Mouse (Mus musculus): ENCODE results near the gene Zhx3.

The Zhx3 gene

DNA sequence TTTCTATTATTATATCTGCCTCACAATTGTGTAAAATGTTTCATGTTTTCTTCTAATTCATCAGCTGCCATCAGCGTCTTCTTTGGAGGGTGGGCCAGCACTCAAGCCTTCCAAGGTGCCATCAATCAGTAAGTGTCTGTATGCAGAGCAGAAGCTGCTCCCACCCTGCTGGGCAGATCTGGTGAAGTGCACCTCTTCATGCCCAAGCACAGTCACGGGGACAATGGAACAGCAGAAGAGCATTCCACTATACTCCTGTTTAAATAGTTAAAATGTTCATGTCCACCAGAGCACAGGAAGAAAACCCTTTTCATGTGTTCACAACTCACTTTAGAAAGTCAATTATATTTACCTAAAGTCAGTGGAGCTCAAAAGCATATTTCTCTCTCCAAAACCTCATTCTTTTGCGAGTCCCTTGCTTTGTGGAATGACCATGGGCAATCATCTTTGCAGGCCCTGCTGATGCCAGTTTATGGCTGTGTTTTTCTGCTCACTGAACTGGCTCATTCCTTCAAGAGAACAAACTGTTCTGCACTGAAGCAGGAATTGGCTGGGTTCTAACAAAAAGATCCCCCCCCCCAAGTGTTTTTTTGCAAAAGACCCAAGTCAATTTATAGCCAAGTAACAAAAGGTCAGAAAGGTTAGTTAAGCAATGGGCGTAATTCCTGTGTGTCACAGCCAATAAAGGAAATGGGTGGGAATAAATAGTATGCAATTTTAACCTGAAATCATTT, 67.8 kb downstream of the Zhx3 start:
- DNase-seq (ENCODE audit: low spot score), result no peak

DNA sequence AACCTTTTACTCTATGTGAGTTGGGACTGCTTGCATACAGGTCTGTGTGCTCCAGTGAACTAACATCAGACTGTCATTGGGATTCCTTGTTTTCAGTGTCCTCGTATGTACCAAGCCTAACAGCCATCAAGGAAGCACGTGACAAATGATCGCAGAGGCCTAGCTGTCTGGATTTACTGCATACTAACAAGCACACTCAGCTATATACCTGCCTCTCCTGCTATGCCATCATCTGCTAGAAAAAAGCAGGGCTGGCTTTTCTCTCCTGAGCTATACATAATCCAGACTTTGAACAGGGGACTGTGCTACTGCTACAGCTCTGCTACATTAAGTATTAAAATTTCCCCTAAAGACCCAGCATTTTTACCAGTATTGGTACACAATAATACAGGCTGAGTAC, 70.5 kb downstream of the Zhx3 start:
- no peak for DNase-seq (ENCODE audit: low spot score)

DNA sequence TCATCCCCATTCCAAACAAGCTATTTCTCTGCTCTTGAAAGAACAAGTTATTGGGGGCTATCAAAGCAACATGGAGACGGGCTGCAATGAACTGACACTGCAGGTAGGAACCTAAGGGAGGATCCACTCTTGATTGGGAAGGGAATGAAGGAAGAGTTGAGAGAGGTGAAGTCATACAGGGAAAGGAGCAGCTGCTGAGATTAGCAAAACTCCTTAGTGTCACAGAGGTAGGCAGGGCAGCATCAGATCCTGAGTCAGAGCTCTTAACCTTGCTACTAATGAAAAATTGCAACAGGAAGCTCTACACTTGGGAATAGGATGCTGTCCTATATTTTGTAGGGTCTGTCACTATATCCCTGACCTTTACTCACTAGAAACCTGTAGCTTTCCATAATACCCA, 71.8 kb downstream of the Zhx3 start:
- no peak for DNase-seq (ENCODE audit: low spot score)

DNA sequence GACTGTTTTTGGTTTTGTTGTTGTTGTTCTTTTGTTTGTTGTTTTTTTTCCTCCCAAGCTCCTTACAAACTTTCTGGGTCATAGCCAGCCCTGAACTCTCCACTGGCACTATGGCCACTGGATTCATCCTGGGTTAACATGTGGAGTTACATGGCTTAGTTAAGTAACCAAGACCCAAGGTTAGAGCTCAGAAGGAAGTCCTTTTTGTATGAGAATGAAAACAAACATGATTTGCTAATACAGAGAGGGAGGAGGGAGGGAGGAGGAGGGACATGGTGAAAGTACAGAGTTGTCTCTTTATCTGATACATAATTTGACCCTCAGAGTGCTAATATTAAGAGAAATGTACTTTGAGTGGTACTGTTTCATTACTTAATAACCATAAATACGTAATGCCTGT, 74.6 kb downstream of the Zhx3 start:
- no peak for DNase-seq (ENCODE audit: low spot score)

DNA sequence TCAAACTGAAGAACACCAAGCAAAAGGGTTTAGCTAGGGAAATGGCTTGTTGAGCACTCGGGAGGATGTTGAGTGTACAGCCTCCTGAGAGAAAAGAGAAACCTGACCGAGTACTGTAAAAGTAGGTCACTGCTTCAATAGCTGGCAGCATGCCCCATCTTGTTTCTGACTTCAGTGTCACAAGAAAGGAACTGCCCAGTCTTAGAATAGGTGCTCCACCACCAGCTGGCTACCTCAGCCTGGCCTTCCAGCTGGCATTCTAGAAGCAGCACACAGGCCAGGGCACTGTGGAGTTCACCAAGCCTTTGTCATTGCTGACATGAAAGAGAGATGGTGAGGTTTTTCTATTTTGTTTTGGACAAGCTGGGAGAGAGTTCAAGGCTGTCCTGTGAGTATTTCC, 75.8 kb downstream of the Zhx3 start:
- DNase-seq (ENCODE audit: low spot score), result peak; percentile 40

DNA sequence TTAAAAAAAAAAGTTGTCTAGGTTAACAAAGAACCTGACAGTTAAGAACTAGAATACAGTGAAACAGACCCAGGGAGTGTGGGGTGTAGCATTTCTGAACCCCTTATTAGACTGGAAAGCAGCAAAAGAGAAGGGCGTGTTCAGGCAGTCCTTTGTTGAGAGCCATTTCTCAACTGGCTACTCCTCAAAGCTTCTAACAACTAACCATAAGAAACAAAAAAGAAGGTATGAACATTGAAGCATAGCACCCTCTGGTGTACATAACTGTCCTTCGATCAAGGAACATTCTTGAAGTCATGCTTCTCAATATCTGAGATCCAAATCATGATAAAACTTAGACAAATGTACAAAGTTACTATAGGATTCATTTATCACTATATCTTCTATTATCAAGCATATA, 79.7 kb downstream of the Zhx3 start:
- DNase-seq (ENCODE audit: low spot score), result no peak

DNA sequence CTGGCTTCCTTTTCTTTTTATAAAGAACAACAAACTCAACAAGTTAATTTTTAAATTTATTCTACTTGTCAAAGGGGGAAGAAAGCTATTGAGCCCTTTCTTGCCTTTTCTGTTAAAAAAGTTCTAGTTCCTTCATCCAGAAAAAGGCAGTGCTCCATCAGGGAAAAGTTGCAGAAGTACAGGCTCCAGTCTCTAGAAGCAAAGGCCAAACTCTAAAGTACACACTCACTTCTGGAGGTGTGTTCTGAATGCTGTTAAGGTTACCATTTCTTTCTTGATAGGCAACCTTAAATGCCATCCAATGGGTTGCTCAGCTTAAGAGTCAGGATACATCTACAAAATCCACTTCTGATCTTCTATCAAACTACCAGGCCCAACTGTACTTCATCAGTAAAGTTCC, 83.1 kb downstream of the Zhx3 start:
- DNase-seq (ENCODE audit: low spot score), result no peak

DNA sequence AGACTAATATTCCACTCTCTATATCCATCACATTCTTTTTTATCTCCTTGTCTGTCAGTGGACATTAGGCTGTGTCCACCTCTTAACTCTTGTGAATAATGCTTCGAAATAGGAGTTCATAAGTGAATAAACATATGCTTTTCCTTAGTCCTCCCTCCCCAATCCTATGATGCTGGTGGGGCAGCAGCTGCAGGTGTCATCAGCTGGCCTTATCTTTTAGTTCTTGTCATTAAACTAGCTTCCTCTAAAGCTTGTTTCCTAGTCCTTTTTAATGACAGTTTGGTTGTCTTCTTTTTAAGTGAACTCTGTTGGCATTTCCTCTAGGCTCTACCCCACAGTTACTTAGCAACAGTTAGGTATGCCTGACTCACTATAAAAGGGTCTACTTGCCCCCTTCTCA, 83.8 kb downstream of the Zhx3 start:
- no peak for DNase-seq (ENCODE audit: low spot score)

DNA sequence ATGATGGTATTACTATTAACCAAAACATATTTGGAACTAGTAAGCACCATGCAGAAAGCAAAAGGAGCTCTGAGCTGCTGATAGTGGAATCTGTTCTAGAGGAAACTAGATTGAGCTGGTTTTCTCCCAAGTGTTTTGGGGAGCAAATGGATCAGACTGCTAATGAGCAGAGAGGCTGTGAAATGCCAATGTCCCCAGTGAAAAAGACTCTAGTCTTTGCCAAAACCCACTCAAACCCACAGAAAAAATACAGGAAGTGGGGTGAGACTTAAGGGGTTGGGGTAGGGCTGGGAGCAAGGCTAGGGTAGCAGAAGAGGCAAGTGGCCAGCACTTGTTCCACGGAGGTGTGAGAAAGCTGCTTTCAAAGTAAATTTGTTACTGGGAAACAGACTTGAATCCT, 86.5 kb downstream of the Zhx3 start:
- DNase-seq (ENCODE audit: low spot score), result no peak

DNA sequence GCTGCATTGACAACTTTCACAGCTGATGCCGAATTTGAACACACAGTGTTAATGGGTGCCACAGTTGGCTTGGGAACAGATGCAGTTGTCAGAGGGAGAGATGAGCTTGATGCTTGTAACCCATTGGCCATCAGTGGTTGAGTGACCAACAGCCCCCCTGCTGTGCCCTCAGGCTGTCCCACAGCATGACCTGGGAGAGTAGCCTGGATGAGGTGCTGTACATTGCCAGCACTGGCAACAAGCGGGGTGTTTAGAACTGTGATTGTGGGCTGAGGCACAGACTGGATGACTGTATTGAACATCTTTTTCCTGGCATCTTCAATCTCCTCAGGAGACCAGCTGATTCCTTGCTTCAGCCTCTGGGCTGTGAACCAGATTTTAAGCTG, 92.0 kb downstream of the Zhx3 start:
- DNase-seq (ENCODE audit: low spot score), result no peak

DNA sequence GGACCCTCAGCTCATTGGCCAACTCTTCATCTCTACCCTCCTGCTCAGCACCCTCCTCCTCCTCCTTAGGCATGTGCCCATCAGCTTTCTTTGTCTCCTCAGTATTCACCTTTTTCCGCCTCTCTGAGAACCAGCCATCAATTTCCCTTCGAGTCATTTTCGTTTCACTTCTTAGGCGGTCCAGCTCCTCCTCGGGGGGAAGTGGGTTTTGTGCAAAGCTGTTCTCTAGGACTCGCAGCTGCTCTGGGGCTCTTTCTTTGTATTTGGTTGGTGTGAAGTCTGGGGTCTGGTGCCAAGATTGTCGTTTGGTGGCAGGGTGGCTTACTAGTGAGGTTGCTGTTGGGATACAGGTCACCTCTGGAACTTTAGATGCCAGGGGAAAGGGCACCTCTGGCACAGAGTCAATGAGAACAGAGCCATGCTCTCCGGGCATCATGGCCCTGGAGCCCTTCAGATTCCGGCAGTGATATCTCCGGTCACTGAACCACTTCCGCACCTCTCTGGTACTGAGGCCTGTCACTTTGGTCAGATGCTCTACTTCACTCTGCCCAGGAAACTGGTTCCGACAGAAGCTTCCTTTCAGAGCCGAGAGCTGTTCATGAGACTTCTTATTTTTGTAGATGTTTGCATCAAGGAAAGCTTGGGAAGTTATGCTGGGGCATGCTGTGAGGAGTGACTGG, 92.5 kb downstream of the Zhx3 start:
- no peak for DNase-seq (ENCODE audit: low spot score)

DNA sequence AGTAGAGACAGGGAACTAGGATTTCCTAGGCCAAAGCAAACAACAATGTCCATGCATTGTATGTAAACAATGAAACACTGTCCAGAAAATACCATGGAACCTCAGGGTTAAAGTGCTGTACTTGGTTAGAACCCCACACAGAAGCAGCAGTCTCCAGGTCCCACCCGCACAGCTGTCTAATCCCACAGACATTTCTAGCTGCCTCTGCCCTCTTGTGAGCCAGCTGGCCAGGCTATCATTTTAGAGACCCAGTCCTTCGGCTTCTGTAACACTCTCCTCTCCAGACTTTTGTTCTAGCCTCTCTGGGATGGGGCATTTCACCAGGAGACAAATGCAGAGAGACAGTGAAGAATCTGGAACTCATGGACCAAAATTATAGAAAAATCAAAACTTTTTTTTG, 94.8 kb downstream of the Zhx3 start:
- no peak for DNase-seq (ENCODE audit: low spot score)

DNA sequence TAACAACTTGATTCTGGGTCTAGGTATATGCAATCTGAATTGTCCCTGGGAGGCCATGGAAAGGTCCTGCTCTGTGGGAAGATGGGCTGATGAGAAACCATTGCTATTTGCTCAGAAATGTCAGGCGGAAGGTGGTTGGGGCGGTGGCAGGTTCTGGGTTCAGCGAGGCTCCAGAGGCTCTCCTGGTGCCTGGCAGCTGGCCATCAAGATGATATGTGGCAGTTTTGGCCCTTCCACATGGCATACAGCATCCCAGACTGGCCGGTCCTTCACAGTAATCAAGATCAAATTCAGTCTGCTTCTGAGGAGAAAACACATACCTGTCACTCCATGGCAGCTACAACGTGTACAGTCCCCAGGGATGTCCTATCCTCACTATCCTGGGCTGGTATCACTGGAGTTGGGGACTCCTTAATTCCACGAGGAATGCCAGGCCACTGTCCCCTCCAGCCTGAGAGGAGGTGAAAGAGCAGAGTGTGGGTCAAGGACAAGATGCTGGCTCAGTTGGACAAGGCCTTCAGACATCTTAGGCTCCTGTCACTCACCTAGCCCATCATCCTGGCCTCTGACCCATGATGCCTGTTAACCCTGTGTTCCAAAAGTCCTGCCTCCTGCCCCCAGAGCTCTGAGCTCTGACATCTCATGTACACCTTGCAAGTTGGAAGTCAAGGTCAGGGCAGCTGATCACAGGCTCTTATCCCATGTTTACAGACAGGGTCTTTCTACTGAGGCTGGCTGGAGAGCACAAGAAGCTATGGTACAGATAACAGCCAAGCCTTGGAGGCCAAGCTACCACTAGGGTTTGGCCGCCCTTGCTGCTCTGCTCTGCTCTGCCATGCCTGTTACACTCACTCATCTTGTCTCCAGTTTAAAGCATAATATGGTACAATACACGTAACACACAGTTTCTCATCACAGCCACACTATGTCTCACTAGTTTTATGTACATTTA, 101.2 kb downstream of the Zhx3 start:
- no peak for DNase-seq (ENCODE audit: low spot score)

DNA sequence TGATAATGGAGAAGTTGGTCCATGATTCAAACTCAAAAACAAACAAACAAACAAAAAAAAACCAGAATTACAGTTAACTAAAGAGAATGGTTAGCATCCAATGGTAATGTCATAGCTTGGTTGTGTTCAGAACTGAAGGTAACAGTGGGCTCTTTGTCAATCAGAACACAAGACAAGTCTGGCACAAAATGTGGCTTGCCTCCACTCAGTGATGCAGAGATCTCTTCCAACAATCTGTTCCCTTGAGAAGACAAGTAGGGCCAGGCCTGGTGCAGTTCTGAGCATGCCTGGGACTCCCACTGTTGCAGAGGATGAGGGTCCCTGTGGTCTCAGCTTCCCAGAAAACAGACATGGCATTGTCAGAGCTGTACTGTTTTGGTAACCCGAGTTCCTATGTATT, 101.9 kb downstream of the Zhx3 start:
- DNase-seq (ENCODE audit: low spot score), result no peak

DNA sequence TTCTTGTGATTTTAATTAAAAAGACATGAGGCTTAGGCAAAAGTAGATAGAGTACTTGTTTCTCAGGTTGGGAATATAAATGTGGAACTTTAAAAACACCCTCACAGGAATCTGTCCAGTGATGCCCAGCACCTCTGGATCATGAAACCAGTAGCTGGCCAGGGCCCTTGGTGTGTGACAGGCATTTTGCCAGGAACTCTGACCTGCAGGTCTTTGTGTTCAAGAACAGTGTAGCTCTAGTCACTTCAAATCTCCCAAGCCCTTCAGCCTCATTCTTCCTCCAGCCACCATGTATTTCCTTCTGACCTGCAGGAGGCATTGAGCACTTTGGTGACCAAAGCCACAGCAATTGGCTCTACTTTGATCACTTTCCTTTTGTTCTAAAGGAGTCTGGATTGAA, 102.4 kb downstream of the Zhx3 start:
- no peak for DNase-seq (ENCODE audit: low spot score)

DNA sequence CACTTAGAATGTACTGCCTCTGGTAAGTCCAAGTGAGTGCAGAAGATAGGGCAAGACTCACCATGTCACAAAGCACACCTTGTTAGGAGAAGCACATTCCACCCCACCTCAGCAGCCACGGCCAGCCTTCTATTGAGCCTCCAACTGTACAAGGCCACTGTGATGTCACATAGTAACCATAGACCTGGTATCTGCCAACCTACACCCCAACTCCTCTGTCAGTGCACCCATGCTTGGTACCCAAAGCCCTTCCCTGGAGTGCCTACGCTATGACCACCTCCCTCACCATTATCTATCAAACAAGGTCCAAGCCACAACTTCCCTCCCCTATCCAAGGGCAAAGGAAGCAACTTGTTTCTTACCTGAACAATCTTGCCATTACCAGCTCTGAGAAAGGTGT, 103.8 kb downstream of the Zhx3 start:
- no peak for DNase-seq (ENCODE audit: low spot score)

DNA sequence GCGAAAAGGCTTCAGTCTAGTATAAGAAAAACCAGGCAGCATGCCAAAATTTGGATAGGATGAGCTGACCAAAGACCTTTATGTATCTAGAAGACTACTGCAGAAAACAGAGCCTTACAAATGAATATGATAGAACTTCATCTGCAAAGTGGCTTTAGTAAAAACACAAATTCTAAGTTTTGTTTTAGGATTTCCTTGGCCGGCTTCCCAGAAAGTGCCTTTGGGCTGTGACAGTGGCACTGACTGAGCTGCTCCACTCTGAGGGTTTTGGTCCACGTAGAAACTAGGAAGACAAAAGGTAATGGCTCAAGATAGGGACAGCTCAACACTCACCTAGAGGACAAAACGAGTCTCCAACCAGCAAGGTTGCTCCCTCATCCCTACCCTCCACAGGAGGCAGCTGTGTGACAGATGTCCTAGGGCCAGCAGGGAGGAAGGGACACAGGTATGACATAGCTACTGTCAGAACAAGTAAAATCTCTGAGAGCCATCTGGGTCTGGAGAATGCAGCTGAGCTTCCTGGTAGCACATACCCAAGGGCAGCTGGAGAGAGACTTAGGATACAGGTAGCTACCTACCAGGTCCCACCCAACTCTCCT, 104.6 kb downstream of the Zhx3 start:
- DNase-seq (ENCODE audit: low spot score), result peak; percentile 13

DNA sequence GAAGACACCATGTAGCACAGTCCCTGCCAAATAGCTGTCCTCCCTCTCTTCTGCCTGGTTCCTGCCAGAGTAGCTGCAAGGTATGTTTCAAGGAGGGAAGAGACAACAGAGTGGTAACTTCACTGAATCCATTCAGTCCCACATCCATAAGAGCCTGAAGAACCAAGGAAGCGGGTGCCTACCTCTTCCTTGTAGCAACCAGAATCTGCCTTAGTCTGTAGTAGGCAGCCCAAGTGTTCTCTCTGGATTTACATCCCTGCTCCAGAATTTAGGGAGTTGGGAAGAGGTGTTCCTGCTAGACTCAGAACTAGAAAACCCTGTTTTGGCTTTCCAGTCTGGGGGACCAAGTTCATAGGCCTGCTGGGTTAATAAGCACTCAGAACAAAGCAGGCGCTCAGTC, 105.6 kb downstream of the Zhx3 start:
- no peak for DNase-seq (ENCODE audit: low spot score)

DNA sequence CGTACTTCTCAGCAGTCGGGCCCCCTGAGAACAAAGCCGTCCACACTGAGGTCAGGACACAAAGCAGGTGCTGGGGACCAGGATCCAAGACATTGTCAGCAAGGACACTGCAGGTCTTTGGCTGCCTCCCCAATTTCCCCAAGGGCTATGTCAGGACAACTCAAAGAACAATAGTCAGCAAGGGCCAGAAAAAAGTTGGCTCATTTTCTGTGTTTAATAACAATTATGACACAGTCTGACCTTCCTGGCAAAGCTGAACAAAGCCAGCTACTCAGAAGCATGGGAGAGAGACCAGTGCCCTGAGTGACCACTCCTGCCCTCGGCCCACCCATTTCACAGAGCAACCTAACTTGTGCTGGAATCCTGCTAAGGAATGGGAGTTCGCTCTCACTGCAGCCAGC, 106.4 kb downstream of the Zhx3 start:
- no peak for DNase-seq (ENCODE audit: low spot score)

DNA sequence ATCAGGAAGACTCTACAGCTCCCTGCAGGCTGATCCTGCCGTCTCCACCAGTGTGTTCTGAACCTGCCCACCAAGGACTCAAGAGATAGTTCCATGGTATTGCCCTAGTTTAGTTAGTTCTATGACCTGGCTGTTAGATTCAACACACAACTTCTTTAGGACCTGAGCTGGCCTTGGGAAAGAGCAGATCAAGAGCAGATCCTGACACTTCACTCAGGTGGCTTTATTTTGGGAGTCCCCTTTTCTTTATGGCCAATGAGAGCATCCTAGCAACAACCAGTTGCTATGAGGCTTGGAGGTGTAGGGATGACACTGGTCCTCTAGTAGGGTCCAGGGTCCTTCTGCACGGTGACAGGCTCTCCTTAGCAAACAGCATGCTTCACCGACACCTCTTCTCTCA, 107.7 kb downstream of the Zhx3 start:
- no peak for DNase-seq (ENCODE audit: low spot score)

DNA sequence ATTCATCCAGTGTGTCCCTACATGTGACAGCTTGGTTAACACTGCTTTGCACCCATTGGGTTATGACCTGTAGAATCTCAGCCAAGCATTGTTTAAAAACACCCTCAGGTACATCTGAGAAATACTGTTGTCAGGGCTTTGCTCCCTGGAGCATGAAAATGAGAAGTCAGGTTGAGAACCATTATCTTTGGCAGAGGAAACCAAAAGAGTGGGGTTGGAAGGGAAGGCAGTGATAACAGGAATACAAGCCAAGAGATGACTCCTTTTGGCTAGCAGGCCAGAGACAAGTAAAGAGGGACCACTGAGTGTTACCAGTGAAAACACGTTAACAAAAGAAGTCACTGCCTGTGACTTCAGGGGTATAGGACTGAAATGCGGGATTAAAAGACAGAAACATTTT, 108.4 kb downstream of the Zhx3 start:
- no peak for DNase-seq (ENCODE audit: low spot score)

DNA sequence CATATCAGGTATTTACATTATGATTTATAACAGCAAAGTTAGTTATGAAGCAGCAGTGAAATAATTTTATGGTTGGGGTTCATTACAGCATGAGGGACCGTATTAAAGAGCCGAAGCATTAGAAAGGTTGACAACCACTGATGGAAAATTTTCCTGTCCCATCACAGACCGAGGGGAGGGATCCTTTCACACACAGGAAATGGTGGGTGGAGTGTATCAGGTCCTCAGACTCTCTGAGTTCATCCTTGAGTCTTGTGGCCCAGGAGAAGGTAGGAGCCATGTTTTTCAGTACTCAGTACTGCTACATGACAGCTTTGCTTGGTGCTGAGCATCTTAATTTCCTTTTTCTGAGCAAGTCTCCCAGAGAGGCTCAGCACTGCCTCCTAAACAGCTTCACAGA, 109.0 kb downstream of the Zhx3 start:
- DNase-seq (ENCODE audit: low spot score), result no peak
